Mouse (Mus musculus): Measurements from ENCODE around the gene Ap1g2. TPM values are rescaled to one million over a fixed set of nuclear protein-coding genes. Genes with fewer than 3 reads are reported as not detected.
A peak's percentile ranks its signal among the peaks of the same experiment; 100 is the strongest.

The Ap1g2 gene
- polyA plus RNA-seq, 1 experiment from 2014 or later: 38.5 TPM

DNA sequence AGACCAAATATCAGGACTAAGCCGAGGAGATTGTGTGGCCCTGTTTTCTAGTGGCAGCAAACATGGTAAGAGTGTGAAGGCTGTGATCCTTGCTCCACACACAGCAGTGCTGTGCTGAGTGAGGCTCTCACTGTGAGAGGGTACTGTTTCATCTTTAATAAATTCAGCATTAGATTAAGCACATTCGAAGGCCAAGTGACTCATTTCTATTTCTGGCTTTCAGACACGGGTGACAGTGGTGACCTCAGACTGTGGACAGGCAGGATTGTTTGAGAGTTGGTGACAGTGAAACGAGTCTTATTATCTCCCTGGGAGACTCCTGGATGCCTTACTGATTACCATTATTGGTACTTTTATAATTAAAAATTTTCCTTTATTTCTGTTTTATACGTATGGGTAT is 19.3 kb upstream of the Ap1g2 start:
- H3K27ac ChIP-seq: no peak overlapping the region
- H3K4me2 ChIP-seq: no peak overlapping the region
- H3K27me3 ChIP-seq (replicated peaks): no peaks in the 10 kb centered on the region
- ATAC-seq (ENCODE audit: insufficient read depth, low FRiP score, low read depth): no peak
- no peak overlapping the region for H3K4me3 ChIP-seq (replicated peaks)
- H3K9ac ChIP-seq: no peak overlapping the region
- H3K4me1 ChIP-seq: peaks cover 6% of the 10 kb centered on the region; the same call in 1 of the 2 replicates
- H3K36me3 ChIP-seq: no peaks in the 10 kb centered on the region
- WGBS: 75% methylated on average over 5 of the region's 5 CpGs
- no peaks in the 10 kb centered on the region for H3K9me3 ChIP-seq

GRCm38 (mm10) chr14:55122359-55122758 is 16.0 kb upstream of the Ap1g2 start:
- peaks cover 2% of the 10 kb centered on the region; the same call in 1 of the 2 replicates for H3K27me3 ChIP-seq (replicated peaks)
- peak overlapping the region; percentile 35 for H3K4me2 ChIP-seq
- H3K4me3 ChIP-seq (replicated peaks): no peak overlapping the region
- H3K27ac ChIP-seq: no peak overlapping the region
- 35% methylated on average over 8 of the region's 8 CpGs for WGBS
- H3K9me3 ChIP-seq: no peaks in the 10 kb centered on the region
- H3K36me3 ChIP-seq: no peaks in the 10 kb centered on the region
- no peak overlapping the region for H3K9ac ChIP-seq
- ATAC-seq (ENCODE audit: insufficient read depth, low FRiP score, low read depth): no peak
- peaks cover 6% of the 10 kb centered on the region; the same call in 1 of the 2 replicates for H3K4me1 ChIP-seq

DNA sequence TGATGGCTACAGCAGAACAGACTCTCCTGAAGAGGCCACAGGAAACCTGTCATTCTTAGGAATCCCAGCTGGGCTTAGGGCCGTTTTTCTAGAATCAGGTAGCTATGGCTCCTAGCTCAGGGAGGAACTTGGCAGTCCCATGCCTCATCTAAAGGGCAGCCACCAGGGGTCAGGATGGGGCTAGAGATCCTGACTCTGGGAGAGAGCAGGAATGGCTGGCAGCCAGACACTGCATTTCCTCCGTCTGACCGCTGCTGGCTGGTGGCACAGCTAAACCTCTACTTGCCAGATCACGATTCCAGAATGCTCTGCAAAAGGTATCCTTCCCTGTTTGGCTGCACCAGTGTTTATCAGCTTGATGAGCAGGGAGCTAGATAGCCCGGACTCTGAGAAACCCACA is 15.6 kb upstream of the Ap1g2 start:
- Histone ChIP-seq H3K4me1 (peaks cover 7% of the 10 kb centered on the region; the same call in 1 of the 2 replicates), H3K4me3 (replicated peaks) (no peak overlapping the region), H3K27ac (no peak overlapping the region), H3K4me2 (peak overlapping the region; percentile 35), H3K36me3 (no peaks in the 10 kb centered on the region), H3K9ac (no peak overlapping the region), H3K9me3 (no peaks in the 10 kb centered on the region), H3K27me3 (replicated peaks) (peaks cover 4% of the 10 kb centered on the region; the same call in 1 of the 2 replicates)
- WGBS: 2% methylated on average over 5 of the region's 5 CpGs
- peak; percentile 83; the same call in 1 of the 2 replicates for ATAC-seq (ENCODE audit: insufficient read depth, low FRiP score, low read depth)

DNA sequence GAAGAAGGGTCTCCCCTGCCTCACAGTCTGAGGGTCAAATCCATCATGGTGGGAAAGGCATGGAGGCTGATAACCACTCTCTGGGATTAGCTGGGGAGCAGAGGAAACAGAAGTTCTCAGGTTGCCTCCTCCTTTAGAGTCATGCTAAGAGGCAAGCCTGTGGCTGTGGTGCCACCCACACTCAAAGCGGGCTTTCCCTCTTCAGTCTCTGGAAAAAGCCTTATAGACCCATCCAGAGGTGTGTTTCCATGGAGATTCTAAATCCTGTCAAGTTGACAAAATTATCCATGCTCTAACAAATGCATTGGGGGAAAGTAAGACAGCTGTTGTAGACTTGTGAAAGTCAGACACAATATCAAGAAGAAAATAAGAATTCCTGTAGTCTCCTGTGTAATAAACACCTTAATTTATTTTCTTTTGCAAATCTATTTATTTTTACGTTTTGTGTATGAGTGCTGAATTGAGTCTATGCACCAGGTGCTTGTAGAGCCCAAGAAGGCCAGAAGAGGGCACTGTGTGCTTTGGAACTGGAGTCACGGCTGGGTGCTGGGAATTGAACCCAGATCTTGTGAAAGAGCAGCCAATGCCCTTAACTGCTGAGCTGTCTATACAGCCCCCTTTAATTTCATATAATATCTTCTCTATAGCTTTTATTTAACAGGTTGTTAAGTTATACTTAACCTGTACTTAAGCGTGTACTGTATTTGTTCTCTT is 13.2 kb upstream of the Ap1g2 start:
- WGBS: 67% methylated on average over 4 of the region's 4 CpGs
- Histone ChIP-seq H3K4me2 (no peak overlapping the region), H3K27ac (no peak overlapping the region), H3K4me3 (replicated peaks) (no peak overlapping the region), H3K4me1 (peaks cover 24% of the 10 kb centered on the region), H3K27me3 (replicated peaks) (peaks cover 20% of the 10 kb centered on the region), H3K36me3 (no peaks in the 10 kb centered on the region), H3K9me3 (no peaks in the 10 kb centered on the region), H3K9ac (no peak overlapping the region)
- ATAC-seq (ENCODE audit: insufficient read depth, low FRiP score, low read depth): no peak

GRCm38 (mm10) chr14:55118852-55119251 is 12.5 kb upstream of the Ap1g2 start:
- Histone ChIP-seq H3K9me3 (no peaks in the 10 kb centered on the region), H3K4me2 (no peak overlapping the region), H3K36me3 (no peaks in the 10 kb centered on the region), H3K9ac (no peak overlapping the region), H3K4me1 (peaks cover 31% of the 10 kb centered on the region), H3K27ac (no peak overlapping the region), H3K4me3 (replicated peaks) (no peak overlapping the region), H3K27me3 (replicated peaks) (peaks cover 26% of the 10 kb centered on the region)
- ATAC-seq (ENCODE audit: insufficient read depth, low FRiP score, low read depth): no peak
- 67% methylated on average over 4 of the region's 4 CpGs for WGBS

DNA sequence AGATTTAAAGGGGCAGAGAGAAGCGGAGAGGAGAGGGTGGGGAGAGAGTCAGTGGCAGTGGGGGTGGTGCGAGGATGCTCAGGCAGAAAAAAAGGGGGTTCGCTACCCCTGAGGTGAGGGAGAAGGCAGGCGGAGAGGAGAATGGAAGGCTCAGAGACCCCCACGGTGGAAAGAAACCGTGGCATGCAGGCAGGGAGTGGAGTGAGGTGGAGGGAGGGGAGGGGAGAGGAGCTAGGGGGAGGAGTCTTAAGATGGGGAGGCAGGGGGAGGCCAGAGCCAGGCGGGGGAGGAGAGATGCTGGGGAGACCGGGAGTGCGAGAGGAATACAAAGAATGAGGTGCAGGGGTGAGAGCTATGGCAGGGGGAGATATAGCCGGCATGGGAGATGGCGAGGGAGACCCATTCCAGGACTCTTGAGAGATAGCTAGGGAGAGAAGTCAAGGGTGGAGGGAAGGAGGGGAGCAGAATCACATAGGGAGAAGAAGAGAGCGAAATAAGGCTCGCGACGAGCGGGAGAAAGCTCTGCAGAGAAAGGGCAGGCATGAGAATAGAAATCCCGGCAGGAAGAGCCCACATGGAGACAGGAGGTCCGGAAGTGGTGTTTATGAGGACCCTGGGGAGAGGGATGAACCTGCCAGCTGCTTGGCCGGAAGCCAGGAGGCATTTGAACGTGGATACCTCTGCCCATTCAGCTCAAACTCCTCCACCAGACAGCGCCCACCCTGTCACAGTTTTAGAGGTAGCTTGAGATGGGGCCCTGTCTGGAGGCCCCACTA is 10.2 kb upstream of the Ap1g2 start, which contains the start of gene Jph4:
Jph4 (minus strand) TSS at position 511 of the 776 bp plus-strand sequence.
- Histone ChIP-seq H3K36me3 (no peaks in the 10 kb centered on the region), H3K4me3 (replicated peaks) (peak within 1 kb of the TSS; percentile 56; the same call in 1 of the 2 replicates), H3K4me2 (peak within 1 kb of the TSS; percentile 99), H3K27me3 (replicated peaks) (peaks cover 36% of the 10 kb centered on the region), H3K9ac (no peak within 1 kb of the TSS), H3K9me3 (no peaks in the 10 kb centered on the region), H3K27ac (no peak within 1 kb of the TSS), H3K4me1 (peaks cover 29% of the 10 kb centered on the region)
- WGBS: 5% methylated on average over 21 of the region's 21 CpGs
- no peak for ATAC-seq (ENCODE audit: insufficient read depth, low FRiP score, low read depth)

DNA sequence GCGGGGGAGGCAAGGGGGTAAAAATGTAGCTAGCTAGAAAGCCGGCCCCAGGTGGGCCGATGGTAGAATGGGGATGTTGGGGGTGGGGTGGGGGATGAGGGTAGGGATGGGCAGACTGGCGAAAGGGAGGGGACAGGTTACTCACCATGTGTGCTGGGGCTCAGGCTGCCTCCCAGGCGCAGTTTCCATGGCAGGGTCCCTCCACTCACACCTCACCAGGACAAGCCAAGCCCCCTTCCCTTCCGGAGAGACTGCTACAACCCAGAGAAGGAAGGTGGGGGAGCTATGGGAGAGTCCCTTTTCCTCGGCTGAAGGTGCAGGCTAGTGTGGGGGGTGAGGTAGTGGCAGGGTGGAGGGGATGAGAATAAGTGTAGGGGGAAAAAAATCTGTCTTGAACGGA is 9.5 kb upstream of the Ap1g2 start:
- Histone ChIP-seq H3K9ac (no peak overlapping the region), H3K27me3 (replicated peaks) (peaks cover 39% of the 10 kb centered on the region)

DNA sequence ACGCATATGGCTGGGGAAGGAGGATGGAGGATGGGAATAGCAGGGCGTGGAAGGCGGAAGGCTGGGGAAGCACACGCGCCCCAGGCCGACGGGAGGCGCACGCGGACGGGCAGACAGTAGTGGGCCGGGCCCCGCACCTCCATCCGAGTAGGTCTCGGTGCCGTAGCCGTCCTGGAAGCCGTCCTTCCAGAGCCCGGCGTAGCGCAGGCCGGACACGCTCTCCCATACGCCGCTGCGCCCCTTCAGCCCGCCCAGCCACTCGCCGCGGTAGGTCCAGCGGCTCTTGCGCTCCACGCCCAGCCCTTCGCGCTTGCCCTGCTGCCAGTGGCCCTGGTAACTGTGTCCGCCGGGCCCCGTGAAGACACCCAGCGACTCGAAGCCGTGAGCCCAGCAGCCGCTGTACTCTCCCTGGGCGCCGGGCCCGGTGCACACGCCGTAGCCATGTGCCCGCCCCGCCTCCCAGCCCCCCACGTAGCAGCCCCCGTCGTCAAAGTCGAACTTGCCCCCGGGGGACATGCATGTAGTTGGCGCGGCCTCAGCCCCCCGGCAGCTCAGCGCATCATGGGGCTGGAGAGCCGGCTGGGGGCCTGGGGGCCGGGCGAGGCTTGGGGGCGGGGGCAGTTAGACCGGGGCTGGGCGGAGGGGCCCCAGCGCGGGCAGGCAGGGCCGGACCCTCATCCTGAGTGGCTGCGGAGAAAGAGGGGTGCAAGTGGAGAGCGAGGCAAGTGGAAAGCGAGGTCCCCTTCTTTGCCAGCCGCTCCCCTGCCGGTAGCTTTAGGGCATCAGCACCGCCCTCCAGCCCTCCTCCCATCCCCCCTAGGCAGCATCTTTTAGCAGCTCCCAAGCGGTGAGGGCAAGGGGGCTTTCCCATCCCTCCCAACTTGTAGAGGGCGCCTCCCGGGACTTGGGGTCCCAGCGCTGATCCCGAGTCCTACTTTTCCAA is 8.6 kb upstream of the Ap1g2 start:
- Histone ChIP-seq H3K27me3 (replicated peaks) (peaks cover 46% of the 10 kb centered on the region), H3K4me3 (replicated peaks) (peak overlapping the region; percentile 56), H3K27ac (no peak overlapping the region), H3K36me3 (no peaks in the 10 kb centered on the region), H3K9me3 (no peaks in the 10 kb centered on the region), H3K9ac (peak overlapping the region; percentile 33; the same call in 1 of the 2 replicates), H3K4me1 (peaks cover 29% of the 10 kb centered on the region), H3K4me2 (peak overlapping the region; percentile 99)
- WGBS: under 1% methylated on average over 75 of the region's 78 CpGs
- ATAC-seq (ENCODE audit: insufficient read depth, low FRiP score, low read depth): peak; percentile 63

More for the DNA sequence above, 9.5 kb upstream of the Ap1g2 start:
- no peaks in the 10 kb centered on the region for H3K9me3 ChIP-seq
- H3K4me2 ChIP-seq: peak overlapping the region; percentile 99
- peaks cover 29% of the 10 kb centered on the region for H3K4me1 ChIP-seq
- ATAC-seq (ENCODE audit: insufficient read depth, low FRiP score, low read depth): no peak
- no peak overlapping the region for H3K27ac ChIP-seq
- WGBS: under 1% methylated on average over 8 of the region's 8 CpGs
- H3K36me3 ChIP-seq: no peaks in the 10 kb centered on the region
- H3K4me3 ChIP-seq (replicated peaks): peak overlapping the region; percentile 56

GRCm38 (mm10) chr14:55113975-55114645 is 7.7 kb upstream of the Ap1g2 start:
- Histone ChIP-seq H3K4me3 (replicated peaks) (peak overlapping the region; percentile 56), H3K9me3 (no peaks in the 10 kb centered on the region), H3K27me3 (replicated peaks) (peaks cover 48% of the 10 kb centered on the region)

GRCm38 (mm10) chr14:55113351-55113974 is 7.1 kb upstream of the Ap1g2 start:
- H3K27me3 ChIP-seq (replicated peaks): peaks cover 48% of the 10 kb centered on the region
- peak overlapping the region; percentile 56; the same call in 1 of the 2 replicates for H3K4me3 ChIP-seq (replicated peaks)
- peak overlapping the region; percentile 99 for H3K4me2 ChIP-seq
- H3K27ac ChIP-seq: no peak overlapping the region
- H3K9ac ChIP-seq: no peak overlapping the region
- peaks cover 38% of the 10 kb centered on the region for H3K4me1 ChIP-seq
- 65% methylated on average over 51 of the region's 51 CpGs for WGBS
- no peaks in the 10 kb centered on the region for H3K9me3 ChIP-seq
- ATAC-seq (ENCODE audit: insufficient read depth, low FRiP score, low read depth): no peak
- no peaks in the 10 kb centered on the region for H3K36me3 ChIP-seq

More at GRCm38 (mm10) chr14:55113975-55114645, 7.7 kb upstream of the Ap1g2 start:
- ATAC-seq (ENCODE audit: insufficient read depth, low FRiP score, low read depth): no peak
- WGBS: 6% methylated on average over 26 of the region's 26 CpGs
- peaks cover 36% of the 10 kb centered on the region for H3K4me1 ChIP-seq
- H3K36me3 ChIP-seq: no peaks in the 10 kb centered on the region
- H3K27ac ChIP-seq: no peak overlapping the region
- H3K4me2 ChIP-seq: peak overlapping the region; percentile 99
- H3K9ac ChIP-seq: no peak overlapping the region
